Mouse (Mus musculus): ENCODE results near the gene Lrrtm3. TPM values are rescaled to one million over a fixed set of nuclear protein-coding genes. Genes with fewer than 3 reads are reported as not detected.

Lrrtm3 gene
- total and polyA plus RNA-seq, 3 experiments, result not detected

GRCm38 (mm10) chr10:63951481-63951880 lies 138.6 kb downstream of the Lrrtm3 start:
- Histone ChIP-seq H3K4me3 (ENCODE audit: low read depth, low read length) (no peak overlapping the region), H3K9me3 (replicated peaks) (no peaks in the 10 kb centered on the region; the same call in 1 of the 2 replicates), H3K27me3 (ENCODE audit: insufficient read depth, low read length) (no peaks in the 10 kb centered on the region), H3K36me3 (replicated peaks) (no peaks in the 10 kb centered on the region), H3K4me1 (ENCODE audit: insufficient read depth, low read depth, low read length) (no peaks in the 10 kb centered on the region)
- TF ChIP-seq GATA2 (IDR thresholded peaks at IDR 0.05; ENCODE audit: borderline replicate concordance, low read depth, low read length) (no peak), TAL1 (conservative IDR thresholded peaks at IDR 0.05; ENCODE audit: low read depth, low read length) (no peak), POLR2AphosphoS5 (IDR thresholded peaks at IDR 0.05; ENCODE audit: insufficient replicate concordance, low read depth, low read length) (no peak), GATA1 (IDR thresholded peaks at IDR 0.05; ENCODE audit: borderline replicate concordance, low read length) (no peak), CTCF (IDR thresholded peaks at IDR 0.05; ENCODE audit: low read depth, low read length) (no peak)
- DNase-seq (ENCODE audit: low spot score) (no peak), ATAC-seq (ENCODE audit: extremely low read depth, insufficient number of reproducible peaks, low FRiP score, poor library complexity, severe bottlenecking) (no peak)

GRCm38 (mm10) chr10:63950867-63951266 lies 139.2 kb downstream of the Lrrtm3 start:
- Histone ChIP-seq H3K9me3 (replicated peaks) (no peaks in the 10 kb centered on the region; the same call in 1 of the 2 replicates), H3K4me3 (ENCODE audit: low read depth, low read length) (no peak overlapping the region)

GRCm38 (mm10) chr10:63947266-63947665 lies 142.8 kb downstream of the Lrrtm3 start:
- ATAC-seq (ENCODE audit: extremely low read depth, insufficient number of reproducible peaks, low FRiP score, poor library complexity, severe bottlenecking) (no peak), DNase-seq (ENCODE audit: low spot score) (no peak)
- no peak for TF ChIP-seq TAL1 (conservative IDR thresholded peaks at IDR 0.05; ENCODE audit: low read depth, low read length)
- TF ChIP-seq POLR2AphosphoS5 (IDR thresholded peaks at IDR 0.05; ENCODE audit: insufficient replicate concordance, low read depth, low read length), result no peak
- TF ChIP-seq GATA2 (IDR thresholded peaks at IDR 0.05; ENCODE audit: borderline replicate concordance, low read depth, low read length), result no peak
- TF ChIP-seq GATA1 (IDR thresholded peaks at IDR 0.05; ENCODE audit: borderline replicate concordance, low read length), result no peak
- no peak for TF ChIP-seq CTCF (IDR thresholded peaks at IDR 0.05; ENCODE audit: low read depth, low read length)
- H3K9me3 ChIP-seq (replicated peaks), result no peaks in the 10 kb centered on the region
- no peaks in the 10 kb centered on the region for H3K27me3 ChIP-seq (ENCODE audit: insufficient read depth, low read length)
- H3K36me3 ChIP-seq (replicated peaks), result no peaks in the 10 kb centered on the region
- no peak overlapping the region for H3K4me3 ChIP-seq (ENCODE audit: low read depth, low read length)
- H3K4me1 ChIP-seq (ENCODE audit: insufficient read depth, low read depth, low read length), result no peaks in the 10 kb centered on the region

More at GRCm38 (mm10) chr10:63950867-63951266, 139.2 kb downstream of the Lrrtm3 start:
- ATAC-seq (ENCODE audit: extremely low read depth, insufficient number of reproducible peaks, low FRiP score, poor library complexity, severe bottlenecking), result no peak
- TF ChIP-seq TAL1 (conservative IDR thresholded peaks at IDR 0.05; ENCODE audit: low read depth, low read length), result no peak
- no peak for TF ChIP-seq POLR2AphosphoS5 (IDR thresholded peaks at IDR 0.05; ENCODE audit: insufficient replicate concordance, low read depth, low read length)
- no peak for TF ChIP-seq GATA1 (IDR thresholded peaks at IDR 0.05; ENCODE audit: borderline replicate concordance, low read length)
- TF ChIP-seq CTCF (IDR thresholded peaks at IDR 0.05; ENCODE audit: low read depth, low read length), result no peak
- TF ChIP-seq GATA2 (IDR thresholded peaks at IDR 0.05; ENCODE audit: borderline replicate concordance, low read depth, low read length), result no peak
- H3K36me3 ChIP-seq (replicated peaks), result no peaks in the 10 kb centered on the region
- H3K27me3 ChIP-seq (ENCODE audit: insufficient read depth, low read length), result no peaks in the 10 kb centered on the region
- no peak for DNase-seq (ENCODE audit: low spot score)
- no peaks in the 10 kb centered on the region for H3K4me1 ChIP-seq (ENCODE audit: insufficient read depth, low read depth, low read length)

- Histone ChIP-seq H3K4me3 (ENCODE audit: low read depth, low read length) (no peak overlapping the region), H3K27me3 (ENCODE audit: insufficient read depth, low read length) (no peaks in the 10 kb centered on the region), H3K9me3 (replicated peaks) (no peaks in the 10 kb centered on the region; the same call in 1 of the 2 replicates), H3K4me1 (ENCODE audit: insufficient read depth, low read depth, low read length) (no peaks in the 10 kb centered on the region), H3K36me3 (replicated peaks) (no peaks in the 10 kb centered on the region)
- ATAC-seq (ENCODE audit: extremely low read depth, insufficient number of reproducible peaks, low FRiP score, poor library complexity, severe bottlenecking) (no peak), DNase-seq (ENCODE audit: low spot score) (no peak)
- TF ChIP-seq POLR2AphosphoS5 (IDR thresholded peaks at IDR 0.05; ENCODE audit: insufficient replicate concordance, low read depth, low read length), result no peak
- TF ChIP-seq GATA1 (IDR thresholded peaks at IDR 0.05; ENCODE audit: borderline replicate concordance, low read length), result no peak
- TF ChIP-seq GATA2 (IDR thresholded peaks at IDR 0.05; ENCODE audit: borderline replicate concordance, low read depth, low read length), result no peak
- TF ChIP-seq CTCF (IDR thresholded peaks at IDR 0.05; ENCODE audit: low read depth, low read length), result no peak
- TF ChIP-seq TAL1 (conservative IDR thresholded peaks at IDR 0.05; ENCODE audit: low read depth, low read length), result no peak
These were observed 144.5 kb downstream of the Lrrtm3 start for GRCm38 (mm10) chr10:63945534-63945933.

GRCm38 (mm10) chr10:63933946-63934345 lies 156.1 kb downstream of the Lrrtm3 start:
- no peak overlapping the region for H3K4me3 ChIP-seq (ENCODE audit: low read depth, low read length)
- ATAC-seq (ENCODE audit: extremely low read depth, insufficient number of reproducible peaks, low FRiP score, poor library complexity, severe bottlenecking), result no peak

GRCm38 (mm10) chr10:63927334-63927733 lies 162.7 kb downstream of the Lrrtm3 start, which contains the start of gene Gm10118:
Gene Gm10118 (minus strand): TSS chr10:63927434.
- DNase-seq (ENCODE audit: low spot score) (no peak), ATAC-seq (ENCODE audit: extremely low read depth, insufficient number of reproducible peaks, low FRiP score, poor library complexity, severe bottlenecking) (no peak)
- TF ChIP-seq GATA2 (IDR thresholded peaks at IDR 0.05; ENCODE audit: borderline replicate concordance, low read depth, low read length), result no peak
- TF ChIP-seq GATA1 (IDR thresholded peaks at IDR 0.05; ENCODE audit: borderline replicate concordance, low read length), result no peak
- TF ChIP-seq CTCF (IDR thresholded peaks at IDR 0.05; ENCODE audit: low read depth, low read length), result no peak
- no peak for TF ChIP-seq POLR2AphosphoS5 (IDR thresholded peaks at IDR 0.05; ENCODE audit: insufficient replicate concordance, low read depth, low read length)
- no peak for TF ChIP-seq TAL1 (conservative IDR thresholded peaks at IDR 0.05; ENCODE audit: low read depth, low read length)
- Histone ChIP-seq H3K27me3 (ENCODE audit: insufficient read depth, low read length) (no peaks in the 10 kb centered on the region), H3K4me3 (ENCODE audit: low read depth, low read length) (no peak within 1 kb of the TSS), H3K4me1 (ENCODE audit: insufficient read depth, low read depth, low read length) (no peaks in the 10 kb centered on the region), H3K36me3 (replicated peaks) (no peaks in the 10 kb centered on the region), H3K9me3 (replicated peaks) (no peaks in the 10 kb centered on the region)

More at GRCm38 (mm10) chr10:63933946-63934345, 156.1 kb downstream of the Lrrtm3 start:
- Histone ChIP-seq H3K36me3 (replicated peaks) (no peaks in the 10 kb centered on the region), H3K4me1 (ENCODE audit: insufficient read depth, low read depth, low read length) (no peaks in the 10 kb centered on the region), H3K9me3 (replicated peaks) (no peaks in the 10 kb centered on the region), H3K27me3 (ENCODE audit: insufficient read depth, low read length) (no peaks in the 10 kb centered on the region)
- TF ChIP-seq TAL1 (conservative IDR thresholded peaks at IDR 0.05; ENCODE audit: low read depth, low read length), result no peak
- TF ChIP-seq POLR2AphosphoS5 (IDR thresholded peaks at IDR 0.05; ENCODE audit: insufficient replicate concordance, low read depth, low read length), result no peak
- no peak for DNase-seq (ENCODE audit: low spot score)
